Mouse (Mus musculus) CH12.LX (cell line): ENCODE results near the gene Kif26a.

Source experiments
- BHLHE40 ChIP-seq: IDR thresholded peaks from 2 replicates; pipeline ENCODE4 v1.6.1; 2011; ENCODE audit warnings: mild to moderate bottlenecking, low read depth, low read length, improper control_type of control experiment
- CTCF ChIP-seq, 2 experiments: IDR thresholded peaks in 1 of 2; conservative IDR thresholded peaks in 1 of 2; 2 replicates each; pipeline ENCODE4 v1.5.1; 2011 to 2012; ENCODE audit warnings: low read depth in 2 of 2, low read length in 2 of 2, improper control_type of control experiment in 1 of 2, inconsistent platforms in 1 of 2, mild to moderate bottlenecking in 1 of 2, moderate library complexity in 1 of 2
- JUN ChIP-seq: IDR thresholded peaks from 2 replicates; pipeline ENCODE4 v1.6.1; 2011; ENCODE audit warnings: low read depth, mild to moderate bottlenecking, low read length, improper control_type of control experiment, moderate library complexity; ENCODE audit not compliant: insufficient read depth
- JUND ChIP-seq: conservative IDR thresholded peaks from 2 replicates; pipeline ENCODE4 v1.6.1; 2011; ENCODE audit warnings: low read depth, low read length, improper control_type of control experiment
- KAT2A ChIP-seq: IDR thresholded peaks from 2 replicates; pipeline ENCODE4 v1.6.1; 2012; ENCODE audit warnings: low read length, improper control_type of control experiment, inconsistent platforms; ENCODE audit not compliant: insufficient replicate concordance
- NRF1 ChIP-seq: IDR thresholded peaks from 2 replicates; pipeline ENCODE4 v1.6.1; 2014; ENCODE audit warnings: low read depth, mild to moderate bottlenecking, inconsistent platforms, low read length, improper control_type of control experiment, moderate library complexity
- POLR2A ChIP-seq: IDR thresholded peaks from 2 replicates; pipeline ENCODE4 v1.6.1; 2011; ENCODE audit warnings: low read depth, mild to moderate bottlenecking, improper control_type of control experiment, low read length
- POLR2AphosphoS2 ChIP-seq: IDR thresholded peaks from 2 replicates; pipeline ENCODE4 v1.6.1; 2011; ENCODE audit warnings: low read depth, low read length, improper control_type of control experiment
- RAD21 ChIP-seq: IDR thresholded peaks from 2 replicates; pipeline ENCODE4 v1.6.1; 2011; ENCODE audit warnings: low read depth, mild to moderate bottlenecking, low read length, improper control_type of control experiment, moderate library complexity
- SIN3A ChIP-seq: IDR thresholded peaks from 2 replicates; pipeline ENCODE4 v1.6.1; 2012; ENCODE audit warnings: low read length, improper control_type of control experiment, inconsistent platforms
- ZC3H11A ChIP-seq: IDR thresholded peaks from 2 replicates; pipeline ENCODE4 v1.6.1; 2012; ENCODE audit warnings: low read depth, mild to moderate bottlenecking, inconsistent platforms, low read length, improper control_type of control experiment
- ZKSCAN1 ChIP-seq: IDR thresholded peaks from 2 replicates; pipeline ENCODE4 v1.6.1; 2012; ENCODE audit warnings: low read depth, inconsistent platforms, low read length, improper control_type of control experiment, borderline replicate concordance
- ZNF384 ChIP-seq: IDR thresholded peaks from 2 replicates; pipeline ENCODE4 v1.6.1; 2012; ENCODE audit warnings: low read depth, low read length, improper control_type of control experiment, inconsistent platforms

GRCm38 (mm10) chr12:112230196-112230595 is 84.2 kb downstream of the Kif26a start:
- TF ChIP-seq JUND (no peak), CTCF (conservative IDR thresholded peaks at IDR 0.05 in 1 of 2, IDR thresholded peaks at IDR 0.05 in 1 of 2; ENCODE audit: low read depth in 2 of 2, low read length in 2 of 2) (no peak), BHLHE40 (no peak), KAT2A (no peak), NRF1 (no peak), ZNF384 (no peak), POLR2AphosphoS2 (no peak), ZC3H11A (no peak), POLR2A (no peak), RAD21 (no peak), JUN (no peak), SIN3A (no peak), ZKSCAN1 (no peak)
